Mouse (Mus musculus): Measurements from ENCODE around the gene Tmem178b.

DNA sequence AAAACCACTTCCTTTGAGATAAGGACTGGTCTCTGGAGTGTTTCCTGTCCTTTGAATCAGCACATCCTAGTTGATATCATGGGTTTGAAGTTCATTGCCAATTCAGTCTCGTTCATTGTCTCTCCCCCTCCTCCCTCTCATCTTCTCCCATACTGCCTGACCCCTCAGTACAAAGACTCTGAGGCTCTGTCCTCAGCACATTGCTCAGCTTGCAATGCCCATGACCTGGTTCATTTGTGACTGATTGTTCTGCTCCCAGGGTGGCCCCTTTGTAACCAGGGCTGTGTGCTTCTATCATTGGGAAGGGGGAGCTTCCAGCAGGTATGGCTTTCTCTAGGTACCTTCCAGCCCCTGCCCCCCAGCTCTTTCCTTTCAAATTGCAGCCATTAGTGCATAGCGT lies 329.5 kb downstream of the Tmem178b start:
- TF ChIP-seq POLR2A (IDR thresholded peaks at IDR 0.05; ENCODE audit: insufficient read depth, low read length), result no peak
- no peak for TF ChIP-seq CTCF (IDR thresholded peaks at IDR 0.05; ENCODE audit: low read depth, low read length)
- TF ChIP-seq EP300 (IDR thresholded peaks at IDR 0.05; ENCODE audit: insufficient read depth, low read depth, low read length), result no peak

All from ES-Bruce4 (cell line).